Mouse (Mus musculus): Measurements from ENCODE around the gene Pdk1. TPM values are rescaled to one million over a fixed set of nuclear protein-coding genes. Genes with fewer than 3 reads are reported as not detected.
"Not testable (repeated sequence)": the region's sequence is repeated elsewhere in the genome, so short reads cannot be mapped to it uniquely, and the experiment has no call there.

Pdk1 gene
- polyA plus RNA-seq, 1 experiment from 2014 or later = 40.3 TPM

DNA sequence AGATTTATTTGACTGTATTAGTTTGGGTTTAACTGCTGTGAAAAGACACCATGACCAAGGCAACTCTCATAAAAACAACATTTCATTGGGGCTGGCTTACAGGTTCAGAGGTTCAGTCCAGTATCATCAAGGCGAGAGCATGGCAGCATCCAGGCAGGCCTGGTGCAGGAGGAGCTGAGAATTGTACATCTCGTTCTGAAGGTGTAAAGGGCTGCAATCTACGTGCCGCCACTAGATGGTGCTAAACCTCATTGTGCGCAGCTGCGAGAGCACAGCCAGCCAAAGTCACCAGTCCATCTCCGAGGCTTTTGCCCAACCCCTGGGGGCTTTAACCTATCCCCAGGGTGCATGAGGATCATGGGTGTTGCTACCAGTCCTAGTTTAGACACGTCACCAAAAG is 20.9 kb upstream of the Pdk1 start:
- not testable (repeated sequence) for H3K4me3 ChIP-seq (replicated peaks); H3K36me3 ChIP-seq (replicated peaks); H3K9me3 ChIP-seq (replicated peaks); H3K27me3 ChIP-seq; H3K4me2 ChIP-seq; H3K27ac ChIP-seq (replicated peaks); H3K9ac ChIP-seq; H3K4me1 ChIP-seq (replicated peaks); ATAC-seq (ENCODE audit: insufficient read depth)
- WGBS (ENCODE audit: insufficient replicate concordance) = 3% methylated on average over 7 of the region's 8 CpGs

- H3K4me2 ChIP-seq = no peak overlapping the region
- H3K27me3 ChIP-seq = no peaks in the 10 kb centered on the region
- no peaks in the 10 kb centered on the region for H3K4me1 ChIP-seq (replicated peaks)
- no peaks in the 10 kb centered on the region for H3K9me3 ChIP-seq (replicated peaks)
- H3K9ac ChIP-seq = no peak overlapping the region
- WGBS (ENCODE audit: insufficient replicate concordance) = 61% methylated on average over 5 of the region's 5 CpGs
- H3K4me3 ChIP-seq (replicated peaks) = no peak overlapping the region
- H3K36me3 ChIP-seq (replicated peaks) = no peaks in the 10 kb centered on the region
- no peak for ATAC-seq (ENCODE audit: insufficient read depth)
- no peak overlapping the region for H3K27ac ChIP-seq (replicated peaks)
Measured at GRCm38 (mm10) chr2:71855076-71855475, 17.9 kb upstream of the Pdk1 start.

- no peaks in the 10 kb centered on the region for H3K27me3 ChIP-seq
- 57% methylated on average over 5 of the region's 5 CpGs for WGBS (ENCODE audit: insufficient replicate concordance)
- H3K9me3 ChIP-seq (replicated peaks) = no peaks in the 10 kb centered on the region
- no peaks in the 10 kb centered on the region for H3K36me3 ChIP-seq (replicated peaks)
- no peak overlapping the region for H3K9ac ChIP-seq
- no peak overlapping the region for H3K4me2 ChIP-seq
- H3K4me1 ChIP-seq (replicated peaks) = 0 out of 2 replicates have a peak, but pooled peaks cover 4% of the 10 kb centered on the region
- no peak for ATAC-seq (ENCODE audit: insufficient read depth)
- no peak overlapping the region for H3K27ac ChIP-seq (replicated peaks)
- no peak overlapping the region for H3K4me3 ChIP-seq (replicated peaks)
Measured at GRCm38 (mm10) chr2:71863531-71864173, 9.4 kb upstream of the Pdk1 start.

DNA sequence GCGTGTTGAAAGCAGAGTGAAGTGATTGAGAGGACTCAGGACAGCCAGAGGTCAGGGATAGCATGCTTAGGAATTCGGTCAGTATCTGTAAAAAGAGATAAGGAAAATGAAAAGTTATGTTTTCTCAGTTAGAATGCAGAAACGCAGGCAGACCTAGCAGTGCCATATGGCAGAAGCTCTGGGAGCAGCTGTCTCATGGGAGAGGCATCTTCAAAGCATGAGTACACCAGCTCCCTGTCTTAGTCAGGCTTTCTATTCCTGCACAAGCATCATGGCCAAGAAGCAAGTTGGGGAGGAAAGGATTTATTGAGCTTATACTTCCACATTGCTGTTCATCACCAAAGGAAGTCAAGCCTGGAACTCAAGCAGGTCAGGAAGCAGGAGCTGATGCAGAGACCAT is 8.0 kb upstream of the Pdk1 start:
- 32% methylated on average over 3 of the region's 3 CpGs for WGBS (ENCODE audit: insufficient replicate concordance)
- H3K9ac ChIP-seq = no peak overlapping the region
- H3K27me3 ChIP-seq = no peaks in the 10 kb centered on the region
- H3K4me2 ChIP-seq = no peak overlapping the region
- H3K9me3 ChIP-seq (replicated peaks) = no peaks in the 10 kb centered on the region
- no peak overlapping the region for H3K4me3 ChIP-seq (replicated peaks)
- H3K27ac ChIP-seq (replicated peaks) = no peak overlapping the region
- ATAC-seq (ENCODE audit: insufficient read depth) = no peak
- H3K4me1 ChIP-seq (replicated peaks) = 0 out of 2 replicates have a peak, but pooled peaks cover 4% of the 10 kb centered on the region
- no peaks in the 10 kb centered on the region for H3K36me3 ChIP-seq (replicated peaks)

- Histone ChIP-seq H3K27me3 (no peaks in the 10 kb centered on the region), H3K36me3 (replicated peaks) (no peaks in the 10 kb centered on the region), H3K9me3 (replicated peaks) (no peaks in the 10 kb centered on the region), H3K4me2 (no peak overlapping the region), H3K9ac (no peak overlapping the region), H3K4me3 (replicated peaks) (no peak overlapping the region), H3K27ac (replicated peaks) (0 out of 2 replicates have a peak overlapping the region, but pooled peaks have one; percentile 10), H3K4me1 (replicated peaks) (0 out of 2 replicates have a peak, but pooled peaks cover 4% of the 10 kb centered on the region)
- no peak for ATAC-seq (ENCODE audit: insufficient read depth)
- WGBS (ENCODE audit: insufficient replicate concordance) = 33% methylated on average over 3 of the region's 3 CpGs
Measured at GRCm38 (mm10) chr2:71865935-71866334, 7.1 kb upstream of the Pdk1 start.

GRCm38 (mm10) chr2:71866565-71866964 is 6.5 kb upstream of the Pdk1 start:
- H3K9ac ChIP-seq = no peak overlapping the region
- 12% methylated on average over 1 of the region's 1 CpGs for WGBS (ENCODE audit: insufficient replicate concordance)
- H3K36me3 ChIP-seq (replicated peaks) = no peaks in the 10 kb centered on the region
- H3K4me1 ChIP-seq (replicated peaks) = 0 out of 2 replicates have a peak, but pooled peaks cover 4% of the 10 kb centered on the region
- ATAC-seq (ENCODE audit: insufficient read depth) = no peak
- peak overlapping the region; percentile 10; the same call in 1 of the 2 replicates for H3K27ac ChIP-seq (replicated peaks)
- no peaks in the 10 kb centered on the region for H3K9me3 ChIP-seq (replicated peaks)
- no peak overlapping the region for H3K4me2 ChIP-seq
- H3K4me3 ChIP-seq (replicated peaks) = no peak overlapping the region
- H3K27me3 ChIP-seq = no peaks in the 10 kb centered on the region

DNA sequence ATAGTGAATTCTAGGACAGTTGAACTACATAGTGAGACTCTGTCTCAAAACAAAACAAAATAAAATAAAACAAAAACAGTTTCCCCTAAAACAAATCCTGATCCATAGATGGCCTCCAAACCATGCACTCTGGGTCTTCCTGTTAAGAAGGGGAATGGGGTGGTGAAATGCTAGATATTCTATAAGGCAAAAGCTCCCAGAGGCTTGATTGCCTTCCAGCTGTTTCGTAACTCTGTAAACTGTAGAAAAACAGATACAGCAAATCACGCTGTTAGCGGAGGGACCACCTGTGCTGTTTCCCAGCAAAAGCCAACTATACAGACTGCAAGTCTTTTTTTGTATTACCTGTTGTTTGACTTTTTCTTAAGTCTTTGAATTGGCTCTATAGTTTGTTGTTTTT is 6.0 kb upstream of the Pdk1 start:
- no peaks in the 10 kb centered on the region for H3K27me3 ChIP-seq
- no peak overlapping the region for H3K9ac ChIP-seq
- H3K27ac ChIP-seq (replicated peaks) = no peak overlapping the region
- H3K4me3 ChIP-seq (replicated peaks) = no peak overlapping the region
- H3K4me2 ChIP-seq = no peak overlapping the region
- 0 out of 2 replicates have a peak, but pooled peaks cover 5% of the 10 kb centered on the region for H3K4me1 ChIP-seq (replicated peaks)
- H3K36me3 ChIP-seq (replicated peaks) = no peaks in the 10 kb centered on the region
- WGBS (ENCODE audit: insufficient replicate concordance) = 55% methylated on average over 3 of the region's 3 CpGs
- no peak for ATAC-seq (ENCODE audit: insufficient read depth)
- no peaks in the 10 kb centered on the region for H3K9me3 ChIP-seq (replicated peaks)

GRCm38 (mm10) chr2:71867480-71867879 is 5.5 kb upstream of the Pdk1 start:
- no peak overlapping the region for H3K27ac ChIP-seq (replicated peaks)
- no peak overlapping the region; the same call in 1 of the 2 replicates for H3K4me2 ChIP-seq
- no peaks in the 10 kb centered on the region for H3K27me3 ChIP-seq
- no peak for ATAC-seq (ENCODE audit: insufficient read depth)
- H3K9ac ChIP-seq = no peak overlapping the region
- no peaks in the 10 kb centered on the region for H3K36me3 ChIP-seq (replicated peaks)
- no peak overlapping the region for H3K4me3 ChIP-seq (replicated peaks)
- 12% methylated on average over 5 of the region's 5 CpGs for WGBS (ENCODE audit: insufficient replicate concordance)
- H3K9me3 ChIP-seq (replicated peaks) = no peaks in the 10 kb centered on the region
- peaks cover 10% of the 10 kb centered on the region for H3K4me1 ChIP-seq (replicated peaks)

DNA sequence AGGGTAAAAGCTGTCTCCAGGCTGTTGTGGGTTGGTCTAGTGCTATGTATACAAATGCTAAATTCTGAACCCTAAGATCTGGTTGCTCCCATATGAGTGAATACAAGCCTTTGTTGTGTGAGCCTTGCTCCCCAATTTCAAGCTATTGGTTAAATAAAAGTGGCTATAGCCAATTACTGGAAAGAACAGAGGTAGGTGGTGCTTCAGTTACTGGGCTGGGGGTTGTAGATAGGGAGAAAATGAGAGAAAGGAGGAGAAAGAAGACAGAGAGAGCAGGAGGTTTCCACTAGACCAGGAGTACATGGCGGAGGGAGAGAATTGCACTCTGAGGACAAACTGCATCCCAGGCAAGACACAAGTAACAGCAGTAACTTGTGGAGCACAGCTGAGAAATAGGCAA is 4.8 kb upstream of the Pdk1 start:
- Histone ChIP-seq H3K4me3 (replicated peaks) (no peak overlapping the region), H3K4me1 (replicated peaks) (peaks cover 14% of the 10 kb centered on the region), H3K36me3 (replicated peaks) (no peaks in the 10 kb centered on the region), H3K27me3 (no peaks in the 10 kb centered on the region), H3K4me2 (no peak overlapping the region), H3K27ac (replicated peaks) (no peak overlapping the region), H3K9ac (no peak overlapping the region), H3K9me3 (replicated peaks) (no peaks in the 10 kb centered on the region)
- 85% methylated on average over 1 of the region's 1 CpGs for WGBS (ENCODE audit: insufficient replicate concordance)
- ATAC-seq (ENCODE audit: insufficient read depth) = no peak

DNA sequence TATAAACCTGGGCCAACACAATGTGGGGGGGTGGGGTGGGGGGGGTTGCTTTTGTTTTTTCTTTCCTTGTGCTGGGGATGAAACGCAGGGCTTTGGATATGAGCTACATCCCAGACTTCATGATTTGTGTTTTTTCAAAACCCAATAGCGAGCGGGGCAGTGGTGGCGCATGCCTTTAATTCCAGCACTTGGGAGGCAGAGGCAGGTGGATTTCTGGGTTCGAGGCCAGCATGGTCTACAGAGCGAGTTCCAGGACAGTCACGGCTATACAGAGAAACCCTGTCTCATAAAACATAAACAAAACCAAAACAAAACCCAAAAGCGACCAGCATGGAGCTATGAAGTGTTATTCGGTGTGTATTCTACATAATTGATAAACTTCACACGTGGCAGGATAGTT is 883 bp upstream of the Pdk1 start:
- Histone ChIP-seq H3K4me2 (peak overlapping the region; percentile 96), H3K27ac (replicated peaks) (no peak overlapping the region), H3K36me3 (replicated peaks) (0 out of 2 replicates have a peak, but pooled peaks cover 2% of the 10 kb centered on the region), H3K4me1 (replicated peaks) (peaks cover 44% of the 10 kb centered on the region), H3K4me3 (replicated peaks) (peak overlapping the region; percentile 75), H3K27me3 (no peaks in the 10 kb centered on the region), H3K9ac (no peak overlapping the region), H3K9me3 (replicated peaks) (no peaks in the 10 kb centered on the region)
- ATAC-seq (ENCODE audit: insufficient read depth) = no peak
- WGBS (ENCODE audit: insufficient replicate concordance) = 71% methylated on average over 10 of the region's 10 CpGs

GRCm38 (mm10) chr2:71873474-71874322 is 674 bp downstream of the Pdk1 start:
- Histone ChIP-seq H3K4me2 (peak overlapping the region; percentile 96), H3K9ac (peak overlapping the region; percentile 87), H3K27ac (replicated peaks) (peak overlapping the region; percentile 91), H3K9me3 (replicated peaks) (no peaks in the 10 kb centered on the region), H3K4me1 (replicated peaks) (peaks cover 54% of the 10 kb centered on the region), H3K36me3 (replicated peaks) (0 out of 2 replicates have a peak, but pooled peaks cover 9% of the 10 kb centered on the region), H3K4me3 (replicated peaks) (peak overlapping the region; percentile 75), H3K27me3 (no peaks in the 10 kb centered on the region)
- under 1% methylated on average over 51 of the region's 51 CpGs for WGBS (ENCODE audit: insufficient replicate concordance)
- ATAC-seq (ENCODE audit: insufficient read depth) = peak; percentile 60

Measured in liver, embryonic 15.5 days (tissue).